19 mouse cellular contexts compared by ENCODE assay signal in genomic region chr5:73945671-73946070, GRCm38 (mm10).
"Had no signal": no experiment of that assay in that cellular context is flagged by ENCODE, and none has a peak within 500 bp of the region (broad histone marks: within the 10 kb centered on the region; RNA-seq: fewer than 3 reads in every experiment).

No protein-coding gene starts in this region.

- H3K9me3 ChIP-seq: lung, embryonic 15.5 days; midbrain, embryonic 10.5 days; midbrain, embryonic 12.5 days; neural tube, embryonic 13.5 days; neural tube, embryonic 15.5 days had no signal

- H3K9ac ChIP-seq: liver, postnatal 0 days; lung, embryonic 15.5 days; midbrain, embryonic 12.5 days; neural tube, embryonic 13.5 days; neural tube, embryonic 15.5 days had no signal

- H3K4me3 ChIP-seq: lung, embryonic 15.5 days; midbrain, embryonic 10.5 days; midbrain, embryonic 12.5 days; myocyte; neural tube, embryonic 13.5 days; neural tube, embryonic 15.5 days had no signal

- H3K4me2 ChIP-seq: lung, embryonic 15.5 days; midbrain, embryonic 12.5 days; neural tube, embryonic 13.5 days; neural tube, embryonic 15.5 days had no signal

- DNase-seq: liver, postnatal 0 days; lung, adult 2 months; lung, postnatal 14 days; lung, postnatal 36 days; midbrain, embryonic 14.5 days; retina, postnatal 1 day; right cerebral cortex, adult 18-20 months; right cerebral cortex, postnatal 25 days; right cerebral cortex, postnatal 4 days; spleen, adult 18-20 months; thymus, adult 18-20 months; thymus, postnatal 25 days; thymus, postnatal 4 days had no signal

- H3K36me3 ChIP-seq: lung, embryonic 15.5 days; midbrain, embryonic 10.5 days; midbrain, embryonic 12.5 days; neural tube, embryonic 13.5 days; neural tube, embryonic 15.5 days had no signal

- H3K27me3 ChIP-seq: lung, embryonic 15.5 days; neural tube, embryonic 13.5 days; neural tube, embryonic 15.5 days had no signal

- H3K4me1 ChIP-seq: lung, embryonic 15.5 days had no signal

- H3K27ac ChIP-seq: lung, embryonic 15.5 days; midbrain, embryonic 10.5 days; midbrain, embryonic 12.5 days; neural tube, embryonic 13.5 days; neural tube, embryonic 15.5 days had no signal
